11 mouse cellular contexts compared by ENCODE assay signal in genomic region chr4:47178261-47178961, GRCm38 (mm10). TPM values are rescaled to one million over a fixed set of nuclear protein-coding genes. Genes with fewer than 3 reads are reported as not detected.
DNase-seq lines count a peak whose midpoint lies in the region; ATAC-seq and TF ChIP-seq lines count a peak whose summit lies in the region.
"Had no signal": no experiment of that assay in that cellular context is flagged by ENCODE, and none has a peak within 500 bp of the region (broad histone marks: within the 10 kb centered on the region; RNA-seq: fewer than 3 reads in every experiment).

No protein-coding gene starts in this region.

- H3K4me1 ChIP-seq in heart, adult 2 months (ENCODE audit: control insufficient read depth, insufficient read depth, low read length), result peaks cover 13% of the 10 kb centered on the region
- H3K4me1 ChIP-seq in heart, embryonic 11.5 days (ENCODE audit: control insufficient read depth, insufficient read depth, low read length), result no peaks in the 10 kb centered on the region
- H3K4me1 ChIP-seq in neural tube, embryonic 13.5 days (replicated peaks), result peaks cover 5% of the 10 kb centered on the region; the same call in 1 of the 2 replicates
- H3K4me1 ChIP-seq in neural tube, embryonic 15.5 days, result 0 out of 2 replicates have a peak, but pooled peaks cover 4% of the 10 kb centered on the region

- TF ChIP-seq CTCF in heart, adult 2 months (IDR thresholded peaks at IDR 0.05), result no peak

- no peak for ATAC-seq in heart, embryonic 11.5 days (replicated peaks; ENCODE audit: insufficient number of reproducible peaks, low FRiP score, low TSS enrichment)
- 0 out of 2 replicates have a peak, but pooled peaks have one; percentile 27 for ATAC-seq in neural tube, embryonic 13.5 days (ENCODE audit: low read depth)
- ATAC-seq in neural tube, embryonic 15.5 days (ENCODE audit: low FRiP score), result no peak
- no peak for ATAC-seq in inflammation-experienced regulatory T-cells, adult 6 months
- ATAC-seq: CD4-positive, CD25-positive, alpha-beta regulatory T cell, adult 4 months had no signal

- no peaks in the 10 kb centered on the region for H3K27me3 ChIP-seq in heart, adult 2 months (ENCODE audit: control insufficient read depth, insufficient read depth, low read length)
- no peaks in the 10 kb centered on the region for H3K27me3 ChIP-seq in heart, embryonic 11.5 days (ENCODE audit: control insufficient read depth, insufficient read depth, low read length)
- no peaks in the 10 kb centered on the region for H3K27me3 ChIP-seq in neural tube, embryonic 13.5 days
- H3K27me3 ChIP-seq in neural tube, embryonic 15.5 days (replicated peaks), result no peaks in the 10 kb centered on the region

- 64% methylated on average over 8 of the region's 8 CpGs for WGBS in heart, adult 2 months
- WGBS in heart, embryonic 11.5 days (ENCODE audit: insufficient replicate concordance), result 69% methylated on average over 8 of the region's 8 CpGs
- 55% methylated on average over 8 of the region's 8 CpGs for WGBS in neural tube, embryonic 13.5 days
- 61% methylated on average over 8 of the region's 8 CpGs for WGBS in neural tube, embryonic 15.5 days

- no peaks in the 10 kb centered on the region for H3K9me3 ChIP-seq in heart, embryonic 11.5 days (replicated peaks; ENCODE audit: control insufficient read depth, low read length)
- H3K9me3 ChIP-seq in neural tube, embryonic 13.5 days, result no peaks in the 10 kb centered on the region
- H3K9me3 ChIP-seq in neural tube, embryonic 15.5 days (replicated peaks), result no peaks in the 10 kb centered on the region

- H3K79me2 ChIP-seq in heart, adult 2 months (replicated peaks; ENCODE audit: control insufficient read depth, insufficient read depth, low read length), result no peaks in the 10 kb centered on the region

- TF ChIP-seq POLR2A in heart, adult 2 months (IDR thresholded peaks at IDR 0.05; ENCODE audit: insufficient read depth, low read depth, low read length), result no peak

- no peak overlapping the region for H3K4me2 ChIP-seq in heart, embryonic 11.5 days
- H3K4me2 ChIP-seq in neural tube, embryonic 13.5 days, result no peak overlapping the region
- no peak overlapping the region for H3K4me2 ChIP-seq in neural tube, embryonic 15.5 days

- H3K36me3 ChIP-seq in heart, adult 2 months (ENCODE audit: control insufficient read depth, insufficient read depth, low read length), result no peaks in the 10 kb centered on the region
- no peaks in the 10 kb centered on the region for H3K36me3 ChIP-seq in heart, embryonic 11.5 days (ENCODE audit: control insufficient read depth, insufficient read depth, low read length)
- H3K36me3 ChIP-seq in neural tube, embryonic 13.5 days, result no peaks in the 10 kb centered on the region
- no peaks in the 10 kb centered on the region for H3K36me3 ChIP-seq in neural tube, embryonic 15.5 days

- H3K27ac ChIP-seq in heart, adult 2 months, result peak overlapping the region; percentile 41
- no peak overlapping the region for H3K27ac ChIP-seq in heart, embryonic 11.5 days (ENCODE audit: low read depth, low read length)
- H3K27ac ChIP-seq in neural tube, embryonic 13.5 days (replicated peaks), result no peak overlapping the region
- H3K27ac ChIP-seq in neural tube, embryonic 15.5 days (replicated peaks), result no peak overlapping the region

- H3K4me3 ChIP-seq in heart, adult 2 months, result no peak overlapping the region
- no peak overlapping the region for H3K4me3 ChIP-seq in heart, embryonic 11.5 days (ENCODE audit: low read depth, low read length)
- no peak overlapping the region for H3K4me3 ChIP-seq in neural tube, embryonic 13.5 days
- H3K4me3 ChIP-seq in neural tube, embryonic 15.5 days (replicated peaks), result no peak overlapping the region

- DNase-seq in heart, adult 2 months, result peak; percentile 68 to 73
- peak; percentile 63 to 73 for DNase-seq in heart, postnatal 14 days
- peak; percentile 65 for DNase-seq in retina, postnatal 1 day
- DNase-seq in MN1 (ENCODE audit: low spot score), result no peak
- DNase-seq: cerebellum, adult 9-10 months; thymus, adult 18-20 months had no signal

- peak; percentile 51; the same call in 1 of the 2 replicates for TF ChIP-seq EP300 in heart, adult 2 months (IDR thresholded peaks at IDR 0.05; ENCODE audit: insufficient read depth, low read depth, low read length)

- intact Hi-C loops in heart, adult 2 months (cut with DNase I), result loop anchor here (2.0 to 5.0 kb wide), 4 partner anchors 26 to 59 kb away; no protein-coding TSS in a partner anchor
- intact Hi-C loops in heart, postnatal 14 days (cut with DNase I), result no loop called here

- H3K9ac ChIP-seq in heart, adult 2 months (ENCODE audit: low read depth, low read length), result no peak overlapping the region
- no peak overlapping the region for H3K9ac ChIP-seq in heart, embryonic 11.5 days (ENCODE audit: low read depth, low read length)
- H3K9ac ChIP-seq in neural tube, embryonic 13.5 days, result no peak overlapping the region
- no peak overlapping the region for H3K9ac ChIP-seq in neural tube, embryonic 15.5 days (replicated peaks)

RNA-seq across cellular contexts. Expression of gene Col15a1, which starts 29.6 kb away (rescaled TPM):
- total RNA-seq in heart, adult 2 months (2021), result 10 to 100 TPM; 36.9 to 86.4 TPM
- polyA plus RNA-seq in heart, adult 2 months (2012; rRNA removed), result 97.6 and 161 TPM in 2 replicates
- polyA plus RNA-seq in heart, embryonic 11.5 days (2014; fragmentation: Nextera tagmentation; extraction: Ambion mirVana), result 0.97 and 2.0 TPM in 2 replicates
- 5.2 and 5.9 TPM in 2 replicates for polyA plus RNA-seq in neural tube, embryonic 13.5 days (2015; fragmentation: Nextera tagmentation; extraction: Ambion mirVana)
- polyA plus RNA-seq in neural tube, embryonic 15.5 days (2015; fragmentation: Nextera tagmentation; extraction: Ambion mirVana), result 3.9 and 7.9 TPM in 2 replicates
- total RNA-seq in heart, postnatal 14 days (2021), result 100 to 1,000 TPM; 237 to 250 TPM
- 1 to 10 TPM in 2 of 3 experiments, under 1 TPM in 1; 0.45 to 2.2 (median 1.6) TPM for polyA plus RNA-seq in inflammation-experienced regulatory T-cells, adult 6 months (2017; shearing (Covaris generic))

Comparison
In these comparisons a context has a peak if more than half of its experiments do, and no peak if none do; other contexts are left out.
1. RNA of gene Col15a1, which starts 29.6 kb away (polyA plus RNA-seq): 97.6 to 161 TPM in heart, adult 2 months; 5.2 to 5.9 TPM in neural tube, embryonic 13.5 days, 3.9 to 7.9 TPM in neural tube, embryonic 15.5 days, 0.97 to 2.0 TPM in heart, embryonic 11.5 days and 0.45 to 2.2 TPM in inflammation-experienced regulatory T-cells, adult 6 months; every median in the first group is over 10 times any median in the second.